Mouse (Mus musculus) olfactory bulb, adult 2 months (tissue): ENCODE measurements around the gene Map3k1. TPM values are rescaled to one million over a fixed set of nuclear protein-coding genes. Genes with fewer than 3 reads are reported as not detected.
"Not testable (repeated sequence)": the region's sequence is repeated elsewhere in the genome, so short reads cannot be mapped to it uniquely, and the experiment has no call there.

Experiments
- H3K27ac ChIP-seq: fragments of 200-500 bp; 2 replicates; pipeline ENCODE4 v1.5.1; 2012; ENCODE audit warnings: low read depth, low read length; ENCODE audit not compliant: insufficient read depth
- H3K4me1 ChIP-seq: fragments of 200-500 bp; 2 replicates; pipeline ENCODE4 v1.6.1; 2012; ENCODE audit warnings: low read length; ENCODE audit not compliant: control insufficient read depth, insufficient read depth
- H3K4me3 ChIP-seq: fragments of 200-500 bp; 2 replicates; pipeline ENCODE4 v1.5.1; 2012; ENCODE audit warnings: mild to moderate bottlenecking, low read depth, low read length, moderate library complexity; ENCODE audit not compliant: insufficient read depth
- CTCF ChIP-seq: fragments of 200-500 bp; IDR thresholded peaks from 2 replicates; pipeline ENCODE4 v1.5.1; 2012; ENCODE audit warnings: low read depth, mild to moderate bottlenecking, low read length, moderate library complexity; ENCODE audit not compliant: insufficient read depth
- POLR2A ChIP-seq: fragments of 200-500 bp; IDR thresholded peaks from 2 replicates; pipeline ENCODE4 v1.6.1; 2012; ENCODE audit warnings: mild to moderate bottlenecking, low read depth, low read length, moderate library complexity; ENCODE audit not compliant: insufficient read depth
- WGBS: fragments of 180-500 bp; shearing (Covaris S2); methylation state at CpG from one replicate; pipeline ENCODE4 v1.1.7; 2018; 5-methylcytosine and 5-hydroxymethylcytosine counted together
- polyA plus RNA-seq: library from polyadenylated mRNA; stranded (reverse); fragments of >200 nt; gene quantifications from 2 replicates; pipeline ENCODE4 v1.2.4, GENCODE M21; 2012; ENCODE audit warnings: low replicate concordance; ENCODE audit not compliant: missing spikeins, insufficient read depth, insufficient read length

Gene Map3k1
- polyA plus RNA-seq, 1 experiment = 135 TPM

GRCm38 (mm10) chr13:111741204-111741990, 67.4 kb downstream of the Map3k1 start:
- Histone ChIP-seq H3K4me1 (no peaks in the 10 kb centered on the region), H3K27ac (no peak overlapping the region), H3K4me3 (no peak overlapping the region)
- 75% methylated on average over 7 of the region's 7 CpGs for WGBS
- TF ChIP-seq POLR2A (no peak), CTCF (no peak)

GRCm38 (mm10) chr13:111726898-111727297, 81.9 kb downstream of the Map3k1 start:
- H3K4me1 ChIP-seq = no peaks in the 10 kb centered on the region
- no peak for TF ChIP-seq CTCF
- TF ChIP-seq POLR2A = no peak
- 88% methylated on average over 5 of the region's 5 CpGs for WGBS
- H3K4me3 ChIP-seq = no peak overlapping the region
- no peak overlapping the region for H3K27ac ChIP-seq

GRCm38 (mm10) chr13:111725165-111726077, 83.4 kb downstream of the Map3k1 start:
- H3K27ac ChIP-seq = no peak overlapping the region
- under 1% methylated on average over 65 of the region's 65 CpGs for WGBS
- no peaks in the 10 kb centered on the region for H3K4me1 ChIP-seq
- no peak for TF ChIP-seq CTCF
- TF ChIP-seq POLR2A = no peak
- peak overlapping the region; percentile 66 for H3K4me3 ChIP-seq

GRCm38 (mm10) chr13:111724811-111725164, 84.0 kb downstream of the Map3k1 start:
- Histone ChIP-seq H3K4me3 (peak overlapping the region; percentile 66), H3K4me1 (no peaks in the 10 kb centered on the region), H3K27ac (no peak overlapping the region)
- no peak for TF ChIP-seq POLR2A
- no peak for TF ChIP-seq CTCF
- under 1% methylated on average over 18 of the region's 18 CpGs for WGBS

- TF ChIP-seq POLR2A (no peak), CTCF (no peak)
- WGBS = 66% methylated on average over 9 of the region's 9 CpGs
Observed at GRCm38 (mm10) chr13:111719726-111720125, 89.1 kb downstream of the Map3k1 start.

GRCm38 (mm10) chr13:111710531-111710930, 98.3 kb downstream of the Map3k1 start:
- no peak for TF ChIP-seq CTCF
- no peak for TF ChIP-seq POLR2A
- Histone ChIP-seq H3K4me3 (no peak overlapping the region), H3K27ac (no peak overlapping the region), H3K4me1 (no peaks in the 10 kb centered on the region)
- WGBS = 87% methylated on average over 4 of the region's 4 CpGs

More at GRCm38 (mm10) chr13:111719726-111720125, 89.1 kb downstream of the Map3k1 start:
- no peak overlapping the region for H3K27ac ChIP-seq
- no peaks in the 10 kb centered on the region for H3K4me1 ChIP-seq
- H3K4me3 ChIP-seq = no peak overlapping the region

GRCm38 (mm10) chr13:111703952-111704351, 104.8 kb downstream of the Map3k1 start:
- not testable (repeated sequence) for H3K27ac ChIP-seq, H3K4me3 ChIP-seq, H3K4me1 ChIP-seq
- WGBS = 80% methylated on average over 4 of the region's 4 CpGs

GRCm38 (mm10) chr13:111703396-111703795, 105.4 kb downstream of the Map3k1 start:
- TF ChIP-seq CTCF (no peak), POLR2A (no peak)
- 96% methylated on average over 10 of the region's 10 CpGs for WGBS

More at GRCm38 (mm10) chr13:111703396-111703795, 105.4 kb downstream of the Map3k1 start:
- Histone ChIP-seq H3K4me3 (no peak overlapping the region), H3K4me1 (no peaks in the 10 kb centered on the region), H3K27ac (no peak overlapping the region)

Other genes with a start within 250 kb of the Map3k1 start
- not detected in 2 replicates for gene Gm10198, start 216.2 kb downstream of the Map3k1 start, polyA plus RNA-seq
- not detected in 2 replicates for gene Mier3, start 128.0 kb downstream of the Map3k1 start, polyA plus RNA-seq